Mouse (Mus musculus): ENCODE measurements at regions not wholly inside any gene's neighbourhood (a gene's known extent, or its start where the extent isn't known, plus 50 kb on each side); places are given as distances from the start of the nearest gene placed in this dataset.

DNA sequence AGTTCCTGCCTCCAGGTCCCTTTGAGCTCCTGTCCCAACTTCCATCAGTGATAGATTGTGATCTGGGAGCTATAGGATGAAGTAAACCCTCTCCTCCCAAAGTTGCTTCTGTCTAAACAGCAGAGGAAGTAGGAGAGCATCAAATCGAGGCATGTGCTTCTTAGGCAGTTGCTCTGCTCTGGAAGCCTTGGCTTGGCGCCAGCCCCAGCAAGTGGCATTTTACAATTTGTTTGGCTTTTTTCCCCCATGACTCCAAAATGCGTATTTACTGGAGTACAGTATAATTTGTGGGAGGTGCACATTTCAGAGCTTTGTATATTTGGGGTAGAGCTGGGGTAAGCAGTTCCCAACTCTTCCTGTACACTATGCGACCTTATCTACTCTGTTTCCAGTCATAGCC, 88.2 kb upstream of the Sorcs3 start:
- no peak for TF ChIP-seq MYOG (IDR thresholded peaks at IDR 0.05; ENCODE audit: control insufficient read depth, extremely low read depth, insufficient read length)
- TF ChIP-seq CTCF (IDR thresholded peaks at IDR 0.05; ENCODE audit: control insufficient read depth, insufficient read depth, insufficient read length): no peak
- TF ChIP-seq CEBPB (IDR thresholded peaks at IDR 0.05; ENCODE audit: low read depth): no peak

Data from C2C12 (cell line).